Mouse (Mus musculus) MEL (cell line): ENCODE results near the gene Gm43517. TPM values are rescaled to one million over a fixed set of nuclear protein-coding genes. Genes with fewer than 3 reads are reported as not detected.

Experiments
- DNase-seq: peaks from one replicate; pipeline ENCODE4 v3.0.0; 2011; ENCODE audit warnings: low read depth, low spot score
- H3K27ac ChIP-seq: 2 replicates; pipeline ENCODE4 v1.5.1; 2012; ENCODE audit warnings: low read depth, mild to moderate bottlenecking, control low read depth, low read length, moderate library complexity; ENCODE audit not compliant: control insufficient read depth
- H3K27me3 ChIP-seq, 2 experiments: fragments of 150-350 bp in 1 of 2; sonication (generic) in 1 of 2; 2 replicates each; pipeline ENCODE4 v1.6.1; 2012; ENCODE audit warnings: low read length in 2 of 2, mild to moderate bottlenecking in 2 of 2, improper control_type of control experiment in 1 of 2, moderate library complexity in 1 of 2; ENCODE audit not compliant: insufficient read depth in 2 of 2, control insufficient read depth in 1 of 2
- H3K36me3 ChIP-seq, 2 experiments: 2 replicates each; pipeline ENCODE4 v1.6.1; 2012 to 2014; ENCODE audit warnings: low read length in 2 of 2, improper control_type of control experiment in 1 of 2, inconsistent platforms in 1 of 2, mild to moderate bottlenecking in 1 of 2; ENCODE audit not compliant: insufficient read depth in 2 of 2, control insufficient read depth in 1 of 2
- H3K4me1 ChIP-seq, 2 experiments: fragments of 150-350 bp in 1 of 2; sonication (generic) in 1 of 2; 2 replicates each; pipeline ENCODE4 v1.6.1; 2012; ENCODE audit warnings: low read length in 2 of 2, improper control_type of control experiment in 1 of 2, mild to moderate bottlenecking in 1 of 2; ENCODE audit not compliant: insufficient read depth in 2 of 2, control insufficient read depth in 1 of 2
- H3K4me3 ChIP-seq, 2 experiments: fragments of 150-350 bp in 1 of 2; sonication (generic) in 1 of 2; 2 replicates each; pipeline ENCODE4 v1.5.1; 2012; ENCODE audit warnings: low read depth in 2 of 2, low read length in 2 of 2, mild to moderate bottlenecking in 2 of 2, moderate library complexity in 2 of 2, control low read depth in 1 of 2, improper control_type of control experiment in 1 of 2; ENCODE audit not compliant: control insufficient read depth in 1 of 2, insufficient read depth in 1 of 2
- H3K79me2 ChIP-seq: 2 replicates; pipeline ENCODE4 v1.6.1; 2012; ENCODE audit warnings: mild to moderate bottlenecking, low read length, moderate library complexity; ENCODE audit not compliant: control insufficient read depth, poor library complexity, insufficient read depth
- H3K9ac ChIP-seq: 2 replicates; pipeline ENCODE4 v1.6.1; 2012; ENCODE audit warnings: low read depth, mild to moderate bottlenecking, control low read depth, low read length, moderate library complexity; ENCODE audit not compliant: control insufficient read depth, poor library complexity, severe bottlenecking
- H3K9me3 ChIP-seq: fragments of 150-350 bp; sonication (generic); replicated peaks from 2 replicates; pipeline ENCODE4 v1.6.1; 2012; ENCODE audit warnings: mild to moderate bottlenecking, low read length, improper control_type of control experiment, moderate library complexity; ENCODE audit not compliant: insufficient read depth
- BHLHE40 ChIP-seq: IDR thresholded peaks from 2 replicates; pipeline ENCODE4 v1.6.1; 2012; ENCODE audit warnings: low read depth, mild to moderate bottlenecking, inconsistent platforms, low read length, improper control_type of control experiment, borderline replicate concordance
- E2F4 ChIP-seq: IDR thresholded peaks from 2 replicates; pipeline ENCODE4 v1.6.1; 2011; ENCODE audit warnings: low read depth, low read length, improper control_type of control experiment, borderline replicate concordance
- EP300 ChIP-seq, 2 experiments: IDR thresholded peaks; 2 replicates each; pipeline ENCODE4 v1.6.1; 2011; ENCODE audit warnings: improper control_type of control experiment in 2 of 2, low read length in 2 of 2, low read depth in 1 of 2, mild to moderate bottlenecking in 1 of 2
- KAT2A ChIP-seq: conservative IDR thresholded peaks from 2 replicates; pipeline ENCODE4 v1.6.1; 2012; ENCODE audit warnings: low read depth, low read length, improper control_type of control experiment, inconsistent platforms
- MEF2A ChIP-seq: IDR thresholded peaks from 2 replicates; pipeline ENCODE4 v1.6.1; 2014; ENCODE audit warnings: low read depth, mild to moderate bottlenecking, inconsistent platforms, low read length, improper control_type of control experiment; ENCODE audit not compliant: poor library complexity, insufficient replicate concordance, severe bottlenecking; ENCODE audit errors: extremely low read depth
- MYB ChIP-seq: IDR thresholded peaks from 2 replicates; pipeline ENCODE4 v1.6.1; 2011; ENCODE audit warnings: mild to moderate bottlenecking, low read depth, low read length, improper control_type of control experiment
- POLR2A ChIP-seq, 2 experiments: IDR thresholded peaks; 2 replicates each; pipeline ENCODE4 v1.6.1; 2011 to 2012; ENCODE audit warnings: low read length in 2 of 2, mild to moderate bottlenecking in 2 of 2, control low read depth in 1 of 2, improper control_type of control experiment in 1 of 2, low read depth in 1 of 2, moderate library complexity in 1 of 2; ENCODE audit not compliant: control insufficient read depth in 1 of 2, insufficient read depth in 1 of 2, poor library complexity in 1 of 2
- SIN3A ChIP-seq: IDR thresholded peaks from 2 replicates; pipeline ENCODE4 v1.6.1; 2012; ENCODE audit warnings: low read length, improper control_type of control experiment, inconsistent platforms
- TCF12 ChIP-seq: IDR thresholded peaks from 2 replicates; pipeline ENCODE4 v1.6.1; 2014; ENCODE audit warnings: low read depth, mild to moderate bottlenecking, inconsistent platforms, low read length, improper control_type of control experiment, moderate library complexity
- UBTF ChIP-seq: IDR thresholded peaks from 2 replicates; pipeline ENCODE4 v1.6.1; 2012; ENCODE audit warnings: low read depth, mild to moderate bottlenecking, inconsistent platforms, low read length, improper control_type of control experiment, moderate library complexity, borderline replicate concordance; ENCODE audit not compliant: insufficient read depth
- USF1 ChIP-seq: IDR thresholded peaks from 2 replicates; pipeline ENCODE4 v1.6.1; 2014; ENCODE audit warnings: low read depth, mild to moderate bottlenecking, inconsistent platforms, low read length, improper control_type of control experiment, moderate library complexity
- USF2 ChIP-seq, 2 experiments: IDR thresholded peaks; 2 replicates each; pipeline ENCODE4 v1.6.1; 2011 to 2012; ENCODE audit warnings: improper control_type of control experiment in 2 of 2, low read length in 2 of 2, borderline replicate concordance in 1 of 2, inconsistent platforms in 1 of 2, low read depth in 1 of 2, mild to moderate bottlenecking in 1 of 2; ENCODE audit not compliant: insufficient read depth in 1 of 2
- ZC3H11A ChIP-seq: IDR thresholded peaks from 2 replicates; pipeline ENCODE4 v1.6.1; 2012; ENCODE audit warnings: low read depth, mild to moderate bottlenecking, inconsistent platforms, low read length, improper control_type of control experiment
- ZKSCAN1 ChIP-seq: IDR thresholded peaks from 2 replicates; pipeline ENCODE4 v1.6.1; 2012; ENCODE audit warnings: low read depth, mild to moderate bottlenecking, inconsistent platforms, low read length, improper control_type of control experiment, moderate library complexity
- ZMIZ1 ChIP-seq: IDR thresholded peaks from 2 replicates; pipeline ENCODE4 v1.6.1; 2012; ENCODE audit warnings: low read depth, mild to moderate bottlenecking, inconsistent platforms, low read length, improper control_type of control experiment, moderate library complexity
- polyA plus RNA-seq, 2 experiments: library from polyadenylated mRNA; stranded (reverse) in 1 of 2; unstranded in 1 of 2; fragments of >175 nt in 1 of 2; fragments of >200 nt in 1 of 2; gene quantifications; 2 replicates each; pipeline versions ENCODE4 v1.2.1 to v1.2.4; 2012; ENCODE audit warnings: low replicate concordance in 2 of 2, low read depth in 1 of 2; ENCODE audit not compliant: insufficient read length in 2 of 2, insufficient read depth in 1 of 2, missing spikeins in 1 of 2
- total RNA-seq: library from RNA; depleted of rRNA; stranded (reverse); fragments of 300-350 nt; gene quantifications from 2 replicates; pipeline ENCODE4 v1.2.3, GENCODE M21; 2012

The Gm43517 gene
- total and polyA plus RNA-seq, 3 experiments = not detected

- TF ChIP-seq USF1 (no peak), TCF12 (no peak), UBTF (no peak), ZC3H11A (no peak), POLR2A (IDR thresholded peaks at IDR 0.05; ENCODE audit: control insufficient read depth in 1 of 2, insufficient read depth in 1 of 2, low read depth in 1 of 2, low read length in 2 of 2, poor library complexity in 1 of 2) (no peak)
- Histone ChIP-seq H3K27ac (no peak overlapping the region), H3K9ac (no peak overlapping the region), H3K36me3 (no peaks in the 10 kb centered on the region), H3K9me3 (no peaks in the 10 kb centered on the region), H3K4me1 (no peaks in the 10 kb centered on the region), H3K4me3 (no peak overlapping the region), H3K27me3 (no peaks in the 10 kb centered on the region), H3K79me2 (no peaks in the 10 kb centered on the region)
- no peak for DNase-seq
These were observed 8.7 kb downstream of the Gm43517 start for GRCm38 (mm10) chr12:49393639-49394038.

GRCm38 (mm10) chr12:49394181-49394580 lies 9.2 kb downstream of the Gm43517 start:
- H3K9me3 ChIP-seq = no peaks in the 10 kb centered on the region
- H3K27ac ChIP-seq = no peak overlapping the region
- no peaks in the 10 kb centered on the region for H3K27me3 ChIP-seq
- no peak overlapping the region for H3K4me3 ChIP-seq
- no peak for TF ChIP-seq ZMIZ1
- no peak for TF ChIP-seq ZKSCAN1
- TF ChIP-seq E2F4 = no peak
- TF ChIP-seq MEF2A = no peak
- TF ChIP-seq EP300 (IDR thresholded peaks at IDR 0.05; ENCODE audit: low read depth in 1 of 2, low read length in 2 of 2) = no peak
- TF ChIP-seq USF2 (IDR thresholded peaks at IDR 0.05; ENCODE audit: borderline replicate concordance in 1 of 2, insufficient read depth in 1 of 2, low read depth in 1 of 2, low read length in 2 of 2) = no peak
- TF ChIP-seq SIN3A = no peak
- TF ChIP-seq KAT2A = no peak
- no peak for TF ChIP-seq POLR2A (IDR thresholded peaks at IDR 0.05; ENCODE audit: control insufficient read depth in 1 of 2, insufficient read depth in 1 of 2, low read depth in 1 of 2, low read length in 2 of 2, poor library complexity in 1 of 2)
- no peak for TF ChIP-seq USF1
- no peak for TF ChIP-seq MYB
- TF ChIP-seq BHLHE40 = no peak
- no peaks in the 10 kb centered on the region for H3K36me3 ChIP-seq
- H3K9ac ChIP-seq = no peak overlapping the region
- H3K79me2 ChIP-seq = no peaks in the 10 kb centered on the region
- H3K4me1 ChIP-seq = no peaks in the 10 kb centered on the region
- no peak for DNase-seq
